Mouse (Mus musculus) MN1 (cell line): ENCODE measurements around the gene Nme1.
"Not testable (repeated sequence)": the region's sequence is repeated elsewhere in the genome, so short reads cannot be mapped to it uniquely, and the experiment has no call there.

ENCODE experiments used
- DNase-seq: peaks from one replicate; pipeline ENCODE4 v3.0.0-alpha.2; 2016; ENCODE audit warnings: low spot score

Nme1 gene

DNA sequence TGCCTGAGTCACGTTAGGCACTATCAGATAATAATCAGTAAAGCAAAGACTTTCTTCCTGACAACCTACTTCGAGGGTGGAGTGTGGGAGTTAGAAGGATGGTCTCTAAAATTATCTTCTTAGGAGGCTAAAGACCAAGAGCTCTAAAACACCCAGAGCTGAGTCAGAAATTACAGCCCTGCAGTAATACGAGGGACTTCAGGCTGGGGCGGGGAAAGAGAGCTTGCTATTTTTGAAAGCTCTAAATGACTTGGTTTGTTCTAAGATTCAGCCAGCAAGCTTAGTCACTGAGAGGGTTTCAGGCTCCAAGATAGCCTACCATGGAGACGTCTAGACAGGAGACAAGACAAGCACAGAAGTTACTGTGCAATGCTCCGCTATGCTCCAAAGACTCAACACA, 2.9 kb downstream of the Nme1 start:
- no peak for DNase-seq

DNA sequence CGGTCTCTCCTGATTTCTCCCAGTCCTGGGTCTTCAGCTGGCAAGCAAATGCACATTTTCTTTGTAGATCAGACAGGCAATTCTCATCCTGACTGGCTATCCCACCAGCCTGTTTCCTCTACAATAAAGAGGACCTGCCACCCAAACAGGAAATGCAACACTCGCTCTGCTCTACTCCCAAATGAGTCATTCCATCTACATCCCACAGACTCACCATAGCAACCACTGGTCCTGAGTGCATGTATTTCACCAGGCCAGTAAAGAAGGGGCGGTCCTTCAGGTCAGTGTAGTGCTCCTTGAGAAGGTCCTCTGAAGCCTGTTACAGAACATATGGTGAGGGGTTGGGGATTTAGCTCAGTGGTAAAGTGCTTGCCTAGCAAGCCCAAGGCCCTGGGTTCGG, 5.3 kb downstream of the Nme1 start:
- DNase-seq = peak; percentile 70

- DNase-seq = no peak
Measured at GRCm38 (mm10) chr11:93961482-93961881, 6.8 kb downstream of the Nme1 start.

DNA sequence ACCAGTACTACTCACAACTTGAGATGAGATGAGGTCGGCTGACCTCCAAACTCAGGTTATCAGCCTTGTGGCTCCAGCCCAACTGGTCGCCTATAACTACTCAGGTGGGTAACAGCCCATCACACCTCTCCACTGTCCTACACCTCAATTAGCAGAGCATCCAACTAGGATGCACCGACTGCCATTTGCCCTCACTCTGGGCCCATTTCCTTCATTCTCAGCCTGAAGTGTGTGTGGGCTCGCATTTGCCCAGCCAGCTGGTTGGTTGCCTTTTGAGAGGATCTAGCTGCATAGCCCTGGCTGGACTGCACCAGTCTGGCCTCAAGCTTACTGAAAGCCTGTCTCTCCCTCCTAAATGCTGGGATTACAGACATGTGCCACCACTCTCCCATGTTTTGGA, 10.6 kb downstream of the Nme1 start:
- DNase-seq = no peak

DNA sequence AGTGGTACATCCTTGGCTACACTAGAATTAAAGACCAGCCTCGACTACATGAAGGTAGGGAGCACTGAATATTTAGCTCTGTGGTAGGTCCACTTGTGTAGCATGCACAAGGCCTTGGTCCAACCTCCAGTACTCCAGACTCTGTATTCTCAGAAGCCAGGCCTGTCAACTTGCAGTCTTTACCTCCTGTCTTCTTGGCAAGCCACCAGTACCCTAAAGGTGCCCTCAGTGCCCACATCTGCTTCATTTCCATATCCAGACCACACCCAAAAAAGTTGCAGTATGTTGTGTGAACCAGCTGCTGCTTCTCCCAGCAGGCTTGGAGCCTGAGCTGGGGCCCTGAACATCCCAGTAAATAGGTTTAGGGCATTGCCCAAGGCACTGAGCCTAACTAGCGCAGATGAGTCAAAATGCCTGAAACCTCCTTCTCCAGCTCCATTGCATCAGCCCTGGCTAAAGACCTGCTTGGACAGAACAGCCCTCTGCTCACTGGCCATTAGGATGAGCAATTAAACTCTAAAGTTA, 11.2 kb downstream of the Nme1 start:
- DNase-seq = peak; percentile 32

DNA sequence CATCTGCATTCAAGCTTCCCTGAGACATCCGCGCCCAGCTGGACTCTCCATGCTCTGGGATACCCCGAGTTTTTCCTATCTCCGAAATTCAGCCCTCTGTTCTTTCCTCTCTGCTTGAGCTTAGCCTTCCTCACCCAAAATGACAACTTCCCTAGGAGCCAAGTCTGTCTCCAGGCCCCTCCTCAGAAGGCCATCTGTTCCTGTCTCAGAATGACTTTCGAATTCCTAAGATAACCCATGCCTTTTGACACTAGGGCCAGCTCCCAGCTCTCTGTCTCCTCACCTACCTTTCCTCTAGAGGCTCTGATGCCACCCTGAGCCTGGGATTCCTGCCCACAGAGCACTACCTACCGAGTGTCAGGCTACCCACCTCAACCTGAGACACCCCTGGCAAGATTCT, 12.2 kb downstream of the Nme1 start, which contains the start of gene Nme2:
TSS of gene Nme2 (minus strand) at position 101 of the 400 bp plus-strand sequence.
- peak; percentile 52 for DNase-seq

- DNase-seq = peak; percentile 90
Measured at GRCm38 (mm10) chr11:93955256-93956150, 12.8 kb downstream of the Nme1 start.

GRCm38 (mm10) chr11:93954738-93955255, 13.5 kb downstream of the Nme1 start:
- no peak for DNase-seq

- DNase-seq = no peak
Measured at GRCm38 (mm10) chr11:93952376-93952775, 15.9 kb downstream of the Nme1 start.

DNA sequence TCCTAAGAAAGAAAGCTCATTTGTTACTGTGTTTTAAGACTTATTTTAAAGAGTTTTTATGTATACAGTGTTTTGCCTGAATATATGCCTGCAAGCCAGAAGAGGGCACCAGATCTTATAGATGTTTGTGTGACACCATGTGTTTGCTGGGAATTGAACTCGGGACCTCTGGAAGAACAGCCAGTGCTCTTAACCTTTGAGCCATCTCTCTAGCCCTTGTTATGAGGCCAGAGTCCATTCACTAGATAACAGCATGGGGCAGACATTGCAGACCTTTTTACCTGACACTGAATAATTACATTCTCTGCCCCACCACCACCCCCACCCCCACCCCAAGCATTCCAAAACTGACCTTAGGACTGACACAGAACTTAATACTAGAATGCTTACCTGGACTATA, 18.3 kb downstream of the Nme1 start:
- no peak for DNase-seq

- DNase-seq = no peak
Measured at GRCm38 (mm10) chr11:93948887-93949567, 19.3 kb downstream of the Nme1 start.

GRCm38 (mm10) chr11:93944986-93945385, 23.3 kb downstream of the Nme1 start:
- no peak for DNase-seq

DNA sequence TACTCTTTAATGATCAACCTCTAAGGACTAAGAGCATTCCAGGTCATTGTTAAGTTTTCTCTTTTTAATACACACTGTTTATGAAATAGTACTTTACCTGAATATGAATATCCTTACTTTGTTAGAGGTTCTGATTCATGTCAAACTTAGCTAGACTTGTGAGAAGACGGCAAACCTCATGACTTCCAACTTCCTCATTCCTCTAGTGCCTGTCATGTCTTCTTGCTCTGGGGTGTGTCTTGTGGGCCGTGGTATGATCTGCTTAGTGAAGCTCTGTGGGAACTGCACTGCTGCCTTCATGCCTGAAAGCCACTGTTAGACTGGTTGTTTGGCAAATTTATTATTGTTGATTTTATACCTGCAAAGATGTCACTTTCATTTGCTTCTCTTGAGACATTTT, 27.4 kb downstream of the Nme1 start:
- no peak for DNase-seq

DNA sequence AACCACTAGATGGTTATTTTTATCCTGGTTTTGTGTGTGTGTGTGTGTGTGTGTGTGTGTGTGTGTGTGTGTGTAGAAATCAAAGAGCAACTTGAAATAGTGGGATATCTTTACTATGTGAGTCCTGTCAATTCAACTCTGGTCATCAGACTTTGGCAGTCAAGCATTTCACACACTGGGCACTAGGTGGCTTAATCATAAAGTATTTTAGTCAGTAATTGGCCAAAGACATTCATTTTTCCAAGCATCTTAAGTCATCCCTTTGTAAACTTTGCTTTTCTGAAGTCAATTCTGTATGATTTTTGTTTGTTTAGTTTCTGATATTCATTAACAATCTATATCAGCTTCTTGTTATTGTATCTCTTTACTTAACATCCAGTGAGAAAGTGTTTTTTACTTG, 39.2 kb downstream of the Nme1 start:
- no peak for DNase-seq

DNA sequence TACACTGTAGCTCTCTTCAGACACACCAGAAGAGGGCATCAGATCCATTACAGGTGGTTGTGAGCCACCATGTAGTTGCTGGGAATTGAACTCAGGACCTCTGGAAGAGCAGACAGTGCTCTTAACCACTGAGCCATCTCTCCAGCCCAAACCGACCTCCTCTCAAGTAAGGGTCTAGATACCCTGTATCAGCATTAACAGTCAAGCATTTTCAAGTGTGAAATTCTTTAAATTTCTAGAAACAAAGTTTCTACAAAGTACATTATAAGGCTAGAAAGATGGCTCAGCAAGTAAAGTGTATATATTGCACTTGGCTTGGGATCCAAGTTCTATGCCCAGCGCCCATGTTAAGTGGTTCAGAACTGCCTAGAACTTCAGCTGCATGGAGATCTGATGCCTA, 53.3 kb downstream of the Nme1 start:
- DNase-seq = not testable (repeated sequence)

DNA sequence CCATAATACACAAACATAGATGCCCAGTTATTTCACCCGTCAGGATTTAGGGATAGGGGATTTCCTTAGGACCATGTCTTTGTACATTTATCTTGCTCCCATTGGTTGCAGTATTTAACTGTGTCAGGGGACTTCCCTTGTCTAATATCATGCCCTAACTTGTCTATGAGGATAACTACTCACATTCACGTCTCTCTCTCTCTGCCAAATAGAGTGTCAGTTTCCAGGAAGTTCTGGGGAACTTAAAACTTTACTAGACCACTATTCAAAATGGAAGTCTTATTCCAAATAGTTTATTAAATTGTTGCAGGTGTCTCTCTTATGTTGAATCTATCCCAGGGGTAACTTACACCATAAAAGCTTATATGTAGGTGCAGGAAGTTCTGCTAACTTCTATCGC, 56.7 kb downstream of the Nme1 start:
- no peak for DNase-seq

DNA sequence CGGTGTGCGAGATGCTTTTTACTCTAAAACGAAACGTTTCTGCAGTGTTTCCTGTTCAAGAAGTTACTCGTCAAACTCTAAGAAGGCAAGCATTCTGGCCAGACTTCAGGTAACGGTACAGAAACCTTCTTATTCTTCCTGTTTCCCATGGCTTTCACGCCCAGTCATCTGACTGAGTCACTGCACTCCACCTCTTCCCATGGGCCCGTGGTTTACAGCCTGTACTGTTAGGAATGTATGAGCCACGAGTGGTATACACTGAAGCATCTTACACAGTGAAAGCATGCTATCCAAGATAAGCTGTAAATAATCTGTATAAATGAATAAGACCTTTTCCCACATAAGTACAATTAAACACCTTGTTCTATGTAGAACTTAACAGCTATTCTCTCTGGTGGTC, 59.5 kb downstream of the Nme1 start:
- DNase-seq = no peak

- DNase-seq = no peak
Measured at GRCm38 (mm10) chr11:93907839-93908238, 60.5 kb downstream of the Nme1 start.
